Mouse (Mus musculus): Measurements from ENCODE around the gene Fam19a4. TPM values are rescaled to one million over a fixed set of nuclear protein-coding genes. Genes with fewer than 3 reads are reported as not detected.

The Fam19a4 gene
- not detected in 2 replicates for polyA plus RNA-seq (2012; ENCODE audit: insufficient read depth, insufficient read length, missing spikeins)

DNA sequence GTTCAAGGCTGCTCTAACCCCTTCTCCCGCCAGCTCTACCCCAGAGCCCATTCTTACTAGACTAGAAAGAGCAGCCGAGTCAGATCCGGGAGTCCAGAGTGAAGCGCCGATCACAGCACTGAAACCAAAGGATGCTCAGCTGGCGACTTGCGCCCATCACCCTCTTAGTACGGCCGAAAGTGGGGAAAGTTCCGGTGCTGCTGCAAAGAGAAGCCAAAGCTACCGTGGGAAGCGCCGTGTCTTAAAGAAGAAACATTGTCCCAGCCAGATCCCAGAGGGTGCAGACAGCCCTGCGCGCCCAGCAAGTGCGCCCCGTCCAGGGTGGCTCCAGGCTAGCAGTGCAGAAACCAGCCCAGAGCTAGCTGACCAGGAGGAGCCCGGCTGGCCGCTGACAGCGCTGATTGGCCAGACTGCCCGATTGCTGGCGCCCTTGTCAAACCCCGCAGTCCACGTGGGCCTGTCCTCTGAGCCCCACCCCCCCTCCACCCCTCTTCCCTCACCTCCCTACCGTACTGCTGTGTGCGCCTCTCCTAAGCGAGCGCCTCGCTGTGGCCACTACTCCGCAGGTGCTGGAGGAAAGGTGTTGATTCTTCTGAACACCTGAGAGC, at the start of gene Fam19a4:
TSS of gene Fam19a4 (minus strand) at position 340 of the 608 bp plus-strand sequence.
- Histone ChIP-seq H3K4me3 (ENCODE audit: insufficient read depth, low read length) (no peak within 1 kb of the TSS), H3K27ac (ENCODE audit: insufficient read depth, low read depth, low read length) (no peak within 1 kb of the TSS), H3K4me1 (ENCODE audit: control insufficient read depth, insufficient read depth, low read length) (no peaks in the 10 kb centered on the region)
- TF ChIP-seq CTCF (IDR thresholded peaks at IDR 0.05; ENCODE audit: low read depth, low read length), result no peak
- TF ChIP-seq POLR2A (IDR thresholded peaks at IDR 0.05; ENCODE audit: borderline replicate concordance, low read depth, low read length), result no peak

DNA sequence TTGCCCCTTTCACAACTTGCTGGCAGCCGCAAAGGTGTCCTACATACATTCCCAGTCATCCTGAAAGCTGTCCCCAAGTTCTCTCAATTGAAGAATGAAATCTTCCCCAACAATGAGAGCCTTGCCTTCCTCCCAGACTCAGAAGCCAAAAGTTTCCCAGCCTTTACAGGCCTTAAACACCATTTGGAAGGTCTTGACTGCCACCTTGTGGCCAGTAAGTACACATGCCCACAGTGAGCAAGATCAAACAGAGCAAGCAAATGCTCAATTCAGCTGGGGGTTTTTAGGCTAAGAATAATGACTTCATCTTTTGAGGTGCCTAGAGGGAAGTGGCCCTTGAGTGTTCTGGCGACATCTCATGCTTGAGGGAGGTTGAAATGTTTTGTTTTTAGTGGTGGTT, 46.6 kb upstream of the Fam19a4 start:
- Histone ChIP-seq H3K4me3 (ENCODE audit: insufficient read depth, low read length) (no peak overlapping the region), H3K27ac (ENCODE audit: insufficient read depth, low read depth, low read length) (no peak overlapping the region), H3K4me1 (ENCODE audit: control insufficient read depth, insufficient read depth, low read length) (no peaks in the 10 kb centered on the region)
- 0 out of 2 replicates have a peak, but pooled peaks have one; percentile 25 for TF ChIP-seq CTCF (IDR thresholded peaks at IDR 0.05; ENCODE audit: low read depth, low read length)
- TF ChIP-seq POLR2A (IDR thresholded peaks at IDR 0.05; ENCODE audit: borderline replicate concordance, low read depth, low read length), result no peak

DNA sequence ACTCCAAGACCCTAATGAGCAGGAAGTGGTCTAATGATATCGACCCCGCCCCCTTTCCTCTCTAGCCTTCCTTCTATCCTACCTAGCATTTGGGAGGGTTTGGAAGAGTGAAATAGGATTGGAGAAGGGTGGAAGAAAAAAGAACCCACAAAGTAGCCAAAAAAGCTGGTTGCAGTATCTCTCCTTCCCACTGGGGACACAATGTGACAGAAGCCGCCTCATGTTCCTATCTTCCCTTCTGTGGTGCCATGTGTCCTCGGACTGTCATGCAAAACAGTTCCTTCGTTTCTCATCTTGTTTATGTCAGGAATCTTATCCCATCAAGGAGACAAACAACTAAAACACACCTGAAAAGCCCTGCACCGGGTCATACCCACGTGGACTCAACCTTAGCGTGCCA, 45.9 kb upstream of the Fam19a4 start:
- TF ChIP-seq POLR2A (IDR thresholded peaks at IDR 0.05; ENCODE audit: borderline replicate concordance, low read depth, low read length), result no peak
- TF ChIP-seq CTCF (IDR thresholded peaks at IDR 0.05; ENCODE audit: low read depth, low read length), result no peak
- no peak overlapping the region for H3K4me3 ChIP-seq (ENCODE audit: insufficient read depth, low read length)

DNA sequence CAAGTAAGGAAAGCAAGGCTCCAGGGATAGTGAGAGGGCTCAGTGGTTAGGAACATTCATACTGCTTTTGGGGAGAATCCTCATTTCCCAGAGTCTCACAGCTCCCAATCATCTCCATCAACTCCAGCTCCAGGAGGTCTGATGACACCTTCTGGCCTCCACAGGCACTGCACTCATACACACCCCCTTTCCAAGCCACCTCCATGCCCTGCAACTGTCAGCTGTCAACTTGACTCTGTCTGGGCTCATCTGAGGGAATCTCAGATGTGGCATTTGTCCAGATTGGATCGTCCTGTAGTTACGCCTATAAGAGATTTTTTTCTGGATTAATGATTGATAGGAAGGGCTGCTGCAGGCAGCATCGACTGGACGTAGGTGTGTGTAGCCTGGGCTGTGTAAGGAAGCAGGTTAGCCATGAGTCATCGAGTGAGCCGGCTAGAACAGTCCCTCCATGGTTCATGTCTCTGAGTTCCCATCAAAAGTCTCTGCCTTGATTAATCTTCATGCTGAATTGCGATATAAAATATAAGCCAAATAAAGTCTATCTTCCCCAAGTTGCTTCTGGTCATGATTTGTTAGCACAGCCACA, 44.1 kb upstream of the Fam19a4 start:
- no peak overlapping the region for H3K27ac ChIP-seq (ENCODE audit: insufficient read depth, low read depth, low read length)
- no peak overlapping the region for H3K4me3 ChIP-seq (ENCODE audit: insufficient read depth, low read length)
- H3K4me1 ChIP-seq (ENCODE audit: control insufficient read depth, insufficient read depth, low read length), result no peaks in the 10 kb centered on the region
- TF ChIP-seq CTCF (IDR thresholded peaks at IDR 0.05; ENCODE audit: low read depth, low read length) (no peak), POLR2A (IDR thresholded peaks at IDR 0.05; ENCODE audit: borderline replicate concordance, low read depth, low read length) (no peak)

More for the DNA sequence above, 45.9 kb upstream of the Fam19a4 start:
- Histone ChIP-seq H3K4me1 (ENCODE audit: control insufficient read depth, insufficient read depth, low read length) (no peaks in the 10 kb centered on the region), H3K27ac (ENCODE audit: insufficient read depth, low read depth, low read length) (no peak overlapping the region)

DNA sequence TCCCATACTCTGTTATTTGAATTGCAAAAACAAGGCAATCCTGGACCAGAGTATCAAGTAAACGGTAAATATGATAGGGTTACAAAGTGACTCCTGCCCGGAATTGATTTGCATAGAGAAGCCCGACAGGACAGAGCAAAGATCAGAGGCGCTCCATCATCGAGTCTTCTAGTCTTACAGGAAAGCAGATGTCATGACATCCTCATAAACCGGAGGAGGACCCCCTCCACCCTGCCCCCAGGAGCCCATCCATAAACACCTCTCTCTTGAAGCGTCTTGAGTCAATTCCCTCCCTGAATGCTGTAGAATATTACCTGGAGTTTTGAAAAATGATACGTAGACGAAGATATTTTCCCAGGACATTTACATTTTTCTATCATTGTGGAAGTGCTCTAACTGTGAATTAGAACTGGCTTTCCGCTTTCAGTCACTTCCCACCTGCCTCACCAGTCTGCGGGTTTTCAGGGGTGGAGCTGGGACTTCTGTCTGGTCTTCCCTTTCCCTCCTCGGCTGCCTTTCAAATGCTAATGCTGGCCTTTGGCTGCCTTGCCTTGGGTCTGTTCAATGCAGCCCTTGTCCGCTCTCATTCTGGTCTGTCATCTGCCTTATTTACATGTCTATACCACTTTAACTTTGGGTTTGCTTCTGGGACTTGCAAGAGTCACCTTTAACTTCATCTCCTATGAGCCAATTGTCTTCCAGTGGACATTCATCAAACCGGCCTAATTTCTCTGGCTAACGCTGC, 41.9 kb upstream of the Fam19a4 start:
- TF ChIP-seq CTCF (IDR thresholded peaks at IDR 0.05; ENCODE audit: low read depth, low read length), result no peak
- TF ChIP-seq POLR2A (IDR thresholded peaks at IDR 0.05; ENCODE audit: borderline replicate concordance, low read depth, low read length), result no peak
- Histone ChIP-seq H3K4me1 (ENCODE audit: control insufficient read depth, insufficient read depth, low read length) (no peaks in the 10 kb centered on the region), H3K4me3 (ENCODE audit: insufficient read depth, low read length) (no peak overlapping the region)

DNA sequence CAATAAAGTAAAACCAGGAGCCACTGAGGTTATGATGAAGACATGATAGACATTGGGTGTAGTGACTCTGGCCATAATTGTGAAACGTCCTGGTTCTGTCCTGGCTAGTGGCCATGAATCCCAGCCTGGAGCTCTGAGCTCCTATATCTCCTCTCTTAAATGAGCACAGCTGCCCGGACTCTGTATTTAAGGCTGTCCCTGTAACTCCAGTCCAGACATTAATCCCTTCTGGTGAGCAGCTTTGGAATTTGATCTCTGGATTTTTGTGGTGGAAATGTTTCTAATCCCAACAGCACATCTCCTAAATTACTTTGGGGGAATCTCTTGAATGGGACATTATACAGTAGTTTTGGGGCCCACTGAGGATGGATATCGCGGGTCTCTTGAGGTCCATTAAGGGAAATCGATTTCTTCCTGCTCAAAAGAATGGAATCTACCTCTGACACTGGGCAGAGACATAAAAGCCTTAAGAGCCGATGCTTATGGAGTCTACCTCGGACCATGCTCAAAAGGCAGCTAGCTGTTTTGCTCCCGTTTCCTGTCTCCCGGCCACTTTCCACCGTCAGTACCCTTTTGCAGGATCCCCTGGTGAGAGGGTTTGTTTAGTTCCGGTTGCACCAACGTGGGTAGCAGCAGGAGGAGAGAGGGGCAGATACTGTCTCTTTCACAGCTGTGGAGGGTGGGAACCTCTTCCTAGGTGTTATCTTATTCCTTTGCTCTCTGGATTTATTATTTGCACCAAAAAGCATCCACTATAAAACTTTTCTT, 41.2 kb upstream of the Fam19a4 start:
- TF ChIP-seq POLR2A (IDR thresholded peaks at IDR 0.05; ENCODE audit: borderline replicate concordance, low read depth, low read length) (no peak), CTCF (IDR thresholded peaks at IDR 0.05; ENCODE audit: low read depth, low read length) (no peak)
- H3K4me3 ChIP-seq (ENCODE audit: insufficient read depth, low read length), result no peak overlapping the region
- H3K4me1 ChIP-seq (ENCODE audit: control insufficient read depth, insufficient read depth, low read length), result no peaks in the 10 kb centered on the region
- no peak overlapping the region for H3K27ac ChIP-seq (ENCODE audit: insufficient read depth, low read depth, low read length)

More for the DNA sequence above, 41.9 kb upstream of the Fam19a4 start:
- no peak overlapping the region for H3K27ac ChIP-seq (ENCODE audit: insufficient read depth, low read depth, low read length)

DNA sequence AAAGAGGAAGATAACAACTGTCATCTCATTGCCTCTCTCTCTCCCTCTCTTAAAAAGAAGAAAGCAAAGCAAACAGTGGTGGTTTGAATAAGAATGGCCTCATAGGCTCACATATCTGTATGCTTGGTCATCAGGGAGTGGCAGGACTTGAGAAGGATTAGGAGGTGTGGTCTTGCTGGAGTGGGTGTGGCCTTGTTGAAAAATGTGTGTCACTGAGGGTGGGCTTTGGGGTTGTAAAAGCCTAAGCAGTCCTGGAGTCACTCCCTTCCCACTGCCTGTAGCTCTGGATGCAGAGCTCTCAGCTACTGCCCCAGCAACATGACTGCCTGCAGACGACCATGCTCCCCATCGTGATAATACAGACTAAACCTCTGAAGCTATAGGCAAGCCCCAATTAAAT, 22.1 kb upstream of the Fam19a4 start:
- H3K27ac ChIP-seq (ENCODE audit: insufficient read depth, low read depth, low read length), result no peak overlapping the region
- TF ChIP-seq CTCF (IDR thresholded peaks at IDR 0.05; ENCODE audit: low read depth, low read length), result no peak
- no peak overlapping the region for H3K4me3 ChIP-seq (ENCODE audit: insufficient read depth, low read length)
- H3K4me1 ChIP-seq (ENCODE audit: control insufficient read depth, insufficient read depth, low read length), result no peaks in the 10 kb centered on the region

DNA sequence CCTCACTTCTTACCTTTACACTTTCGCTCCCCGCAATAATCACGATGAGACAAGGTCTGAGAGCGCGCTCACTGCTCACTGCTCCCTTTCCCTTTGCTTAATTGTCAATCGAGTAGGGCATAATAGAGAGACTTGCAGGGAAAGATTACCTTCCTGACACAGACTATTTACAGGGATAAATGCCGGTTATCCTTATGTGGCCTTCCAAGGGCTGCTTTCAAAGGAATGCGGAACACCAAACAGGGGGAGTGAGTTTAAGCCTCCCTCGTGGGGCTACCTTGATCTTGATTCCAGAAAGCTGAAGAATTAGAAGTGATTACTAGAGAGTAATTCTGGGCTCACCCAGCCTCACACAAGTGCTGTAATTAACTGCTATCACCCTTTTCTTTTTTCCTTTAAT, 19.8 kb upstream of the Fam19a4 start:
- no peak overlapping the region for H3K4me3 ChIP-seq (ENCODE audit: insufficient read depth, low read length)

DNA sequence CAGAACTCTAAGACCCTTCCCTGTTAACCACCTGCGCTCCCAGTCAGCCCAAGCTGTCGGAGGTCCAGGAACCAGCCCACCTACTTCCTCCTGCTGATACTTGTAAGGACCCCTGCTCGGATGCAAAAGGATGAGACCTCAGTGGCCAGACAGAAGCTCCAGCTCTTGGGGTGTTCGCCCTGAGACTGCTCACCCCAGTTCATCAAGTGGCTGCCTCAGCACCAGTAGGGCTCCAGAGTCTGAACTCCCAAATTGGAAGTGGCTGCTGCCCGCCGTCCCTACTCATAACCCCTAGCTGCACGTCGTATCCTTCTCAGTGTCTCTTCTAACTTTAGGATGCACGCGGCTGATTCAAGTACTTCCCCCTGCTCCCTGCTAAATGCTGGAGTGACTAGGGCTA, 614 bp downstream of the Fam19a4 start:
- TF ChIP-seq CTCF (IDR thresholded peaks at IDR 0.05; ENCODE audit: low read depth, low read length), result no peak
- TF ChIP-seq POLR2A (IDR thresholded peaks at IDR 0.05; ENCODE audit: borderline replicate concordance, low read depth, low read length), result no peak
- Histone ChIP-seq H3K4me1 (ENCODE audit: control insufficient read depth, insufficient read depth, low read length) (no peaks in the 10 kb centered on the region), H3K4me3 (ENCODE audit: insufficient read depth, low read length) (no peak overlapping the region), H3K27ac (ENCODE audit: insufficient read depth, low read depth, low read length) (no peak overlapping the region)

More for the DNA sequence above, 19.8 kb upstream of the Fam19a4 start:
- Histone ChIP-seq H3K4me1 (ENCODE audit: control insufficient read depth, insufficient read depth, low read length) (no peaks in the 10 kb centered on the region), H3K27ac (ENCODE audit: insufficient read depth, low read depth, low read length) (no peak overlapping the region)
- TF ChIP-seq POLR2A (IDR thresholded peaks at IDR 0.05; ENCODE audit: borderline replicate concordance, low read depth, low read length), result no peak
